Mouse (Mus musculus) limb, embryonic 13.5 days (tissue): ENCODE measurements at regions not wholly inside any gene's neighbourhood (a gene's known extent, or its start where the extent isn't known, plus 50 kb on each side); places are given as distances from the start of the nearest gene placed in this dataset.

Experiments
- ATAC-seq: fragments of 200-750 bp; cut with Nextera tagmentation; 2 replicates; pipeline ENCODE4 v1.8.0; 2017; ENCODE audit warnings: low read depth, moderate number of reproducible peaks, moderate TSS enrichment; ENCODE audit not compliant: low FRiP score
- H3K27ac ChIP-seq: fragments of 300-500 bp; sonication (generic); 2 replicates; pipeline ENCODE4 v1.5.1; 2015; ENCODE audit warnings: inconsistent platforms, mild to moderate bottlenecking, moderate library complexity
- H3K27me3 ChIP-seq: fragments of 300-500 bp; sonication (generic); 2 replicates; pipeline ENCODE4 v1.6.1; 2015; ENCODE audit warnings: mild to moderate bottlenecking, inconsistent platforms
- H3K36me3 ChIP-seq: fragments of 300-500 bp; sonication (generic); 2 replicates; pipeline ENCODE4 v1.6.1; 2015; ENCODE audit warnings: inconsistent platforms, mild to moderate bottlenecking, moderate library complexity
- H3K4me1 ChIP-seq: fragments of 300-500 bp; sonication (generic); 2 replicates; pipeline ENCODE4 v1.6.1; 2015; ENCODE audit warnings: inconsistent platforms
- H3K4me2 ChIP-seq: fragments of 300-500 bp; sonication (generic); replicated peaks from 2 replicates; pipeline ENCODE4 v1.6.1; 2015; ENCODE audit warnings: inconsistent platforms, mild to moderate bottlenecking, moderate library complexity
- H3K4me3 ChIP-seq: fragments of 300-500 bp; sonication (generic); 2 replicates; pipeline ENCODE4 v1.5.1; 2015; ENCODE audit warnings: moderate library complexity, mild to moderate bottlenecking, inconsistent platforms
- H3K9ac ChIP-seq: fragments of 300-500 bp; sonication (generic); 2 replicates; pipeline ENCODE4 v1.6.1; 2015; ENCODE audit warnings: mild to moderate bottlenecking, inconsistent platforms
- H3K9me3 ChIP-seq: fragments of 300-500 bp; sonication (generic); 2 replicates; pipeline ENCODE4 v1.6.1; 2016; ENCODE audit warnings: inconsistent platforms
- WGBS: fragments of 180-500 bp; shearing (Covaris S2); methylation state at CpG from one replicate; pipeline ENCODE4 v1.1.7; 2015; 5-methylcytosine and 5-hydroxymethylcytosine counted together

DNA sequence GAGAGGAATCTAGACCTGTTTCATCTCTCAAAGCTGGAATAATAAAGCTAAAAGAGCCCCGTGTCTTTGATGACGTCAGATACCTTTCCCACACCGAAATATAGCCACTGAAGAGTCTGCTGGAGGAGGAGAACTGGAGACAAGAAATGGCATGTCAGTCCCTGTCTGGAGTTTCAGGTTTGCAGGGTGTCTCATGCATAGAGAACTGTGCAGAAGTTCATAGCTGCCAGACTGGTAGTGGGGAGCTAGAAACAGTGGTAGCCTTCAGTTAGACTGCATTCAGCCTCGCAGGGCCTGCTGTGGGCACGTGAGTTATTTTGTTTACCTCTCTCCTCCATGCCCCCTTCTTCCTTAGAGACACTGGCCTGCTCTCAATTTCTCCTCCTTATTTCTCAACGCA, 127.5 kb upstream of the Irx4 start:
- H3K9me3 ChIP-seq, result no peaks in the 10 kb centered on the region
- H3K27me3 ChIP-seq, result no peaks in the 10 kb centered on the region
- H3K27ac ChIP-seq, result no peak overlapping the region
- no peak overlapping the region for H3K4me2 ChIP-seq
- ATAC-seq, result no peak
- H3K9ac ChIP-seq, result no peak overlapping the region
- no peaks in the 10 kb centered on the region for H3K4me1 ChIP-seq
- 70% methylated on average over 6 of the region's 6 CpGs for WGBS
- no peak overlapping the region for H3K4me3 ChIP-seq
- no peaks in the 10 kb centered on the region for H3K36me3 ChIP-seq

DNA sequence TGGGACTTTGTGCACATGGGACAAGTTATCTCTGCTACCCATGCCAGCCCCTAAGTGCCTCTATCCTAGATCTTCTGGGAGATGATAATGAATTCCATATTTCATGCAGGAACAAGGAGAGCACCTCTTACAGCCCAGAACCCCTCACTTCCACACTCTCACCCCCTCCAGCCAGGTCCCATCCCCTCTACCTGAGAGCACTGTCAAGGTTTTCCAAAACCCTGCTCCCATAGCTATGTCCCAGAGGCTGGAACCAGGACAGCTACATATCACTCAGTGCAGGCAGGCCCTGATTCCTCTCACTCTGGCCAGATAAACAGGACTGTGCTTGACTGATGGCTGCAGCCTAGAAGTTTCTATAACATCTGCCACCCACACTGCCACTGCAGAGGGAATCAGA, 125.3 kb upstream of the Irx4 start:
- no peaks in the 10 kb centered on the region for H3K9me3 ChIP-seq
- no peak overlapping the region for H3K27ac ChIP-seq
- no peak overlapping the region for H3K4me3 ChIP-seq
- no peaks in the 10 kb centered on the region for H3K4me1 ChIP-seq
- no peaks in the 10 kb centered on the region for H3K36me3 ChIP-seq
- H3K9ac ChIP-seq, result no peak overlapping the region
- no peak overlapping the region for H3K4me2 ChIP-seq
- H3K27me3 ChIP-seq, result no peaks in the 10 kb centered on the region
- ATAC-seq, result no peak

- no peaks in the 10 kb centered on the region for H3K36me3 ChIP-seq
- no peak overlapping the region for H3K9ac ChIP-seq
- H3K4me1 ChIP-seq, result no peaks in the 10 kb centered on the region
- H3K27ac ChIP-seq, result no peak overlapping the region
- H3K4me3 ChIP-seq, result no peak overlapping the region
- H3K27me3 ChIP-seq, result no peaks in the 10 kb centered on the region
- H3K4me2 ChIP-seq, result no peak overlapping the region
- no peaks in the 10 kb centered on the region for H3K9me3 ChIP-seq
- 92% methylated on average over 2 of the region's 2 CpGs for WGBS
- no peak for ATAC-seq
Measured at GRCm38 (mm10) chr13:73141302-73141701, 119.0 kb upstream of the Irx4 start.

- Histone ChIP-seq H3K9ac (no peak overlapping the region), H3K9me3 (no peaks in the 10 kb centered on the region), H3K27ac (no peak overlapping the region), H3K36me3 (no peaks in the 10 kb centered on the region), H3K4me3 (no peak overlapping the region), H3K27me3 (peaks cover 9% of the 10 kb centered on the region), H3K4me1 (peaks cover 8% of the 10 kb centered on the region; the same call in 1 of the 2 replicates), H3K4me2 (no peak overlapping the region)
- 76% methylated on average over 7 of the region's 7 CpGs for WGBS
- ATAC-seq, result no peak
Measured at GRCm38 (mm10) chr13:73158016-73158415, 102.3 kb upstream of the Irx4 start.

GRCm38 (mm10) chr13:73159454-73159853, 100.8 kb upstream of the Irx4 start:
- peak overlapping the region; percentile 38; the same call in 1 of the 2 replicates for H3K4me3 ChIP-seq

GRCm38 (mm10) chr13:73159865-73160264, 100.4 kb upstream of the Irx4 start:
- H3K4me2 ChIP-seq, result peak overlapping the region; percentile 67
- H3K9me3 ChIP-seq, result no peaks in the 10 kb centered on the region
- H3K9ac ChIP-seq, result peak overlapping the region; percentile 59
- no peak overlapping the region for H3K27ac ChIP-seq
- H3K4me3 ChIP-seq, result peak overlapping the region; percentile 38
- WGBS, result 4% methylated on average over 9 of the region's 9 CpGs
- no peaks in the 10 kb centered on the region for H3K36me3 ChIP-seq
- ATAC-seq, result no peak; the same call in 1 of the 2 replicates
- H3K4me1 ChIP-seq, result peaks cover 8% of the 10 kb centered on the region; the same call in 1 of the 2 replicates
- peaks cover 12% of the 10 kb centered on the region for H3K27me3 ChIP-seq

More at GRCm38 (mm10) chr13:73159454-73159853, 100.8 kb upstream of the Irx4 start:
- no peaks in the 10 kb centered on the region for H3K36me3 ChIP-seq
- H3K4me2 ChIP-seq, result peak overlapping the region; percentile 67
- no peak for ATAC-seq
- H3K4me1 ChIP-seq, result peaks cover 8% of the 10 kb centered on the region; the same call in 1 of the 2 replicates
- H3K27me3 ChIP-seq, result peaks cover 12% of the 10 kb centered on the region
- WGBS, result 23% methylated on average over 7 of the region's 7 CpGs
- peak overlapping the region; percentile 59; the same call in 1 of the 2 replicates for H3K9ac ChIP-seq
- H3K27ac ChIP-seq, result no peak overlapping the region
- H3K9me3 ChIP-seq, result no peaks in the 10 kb centered on the region

DNA sequence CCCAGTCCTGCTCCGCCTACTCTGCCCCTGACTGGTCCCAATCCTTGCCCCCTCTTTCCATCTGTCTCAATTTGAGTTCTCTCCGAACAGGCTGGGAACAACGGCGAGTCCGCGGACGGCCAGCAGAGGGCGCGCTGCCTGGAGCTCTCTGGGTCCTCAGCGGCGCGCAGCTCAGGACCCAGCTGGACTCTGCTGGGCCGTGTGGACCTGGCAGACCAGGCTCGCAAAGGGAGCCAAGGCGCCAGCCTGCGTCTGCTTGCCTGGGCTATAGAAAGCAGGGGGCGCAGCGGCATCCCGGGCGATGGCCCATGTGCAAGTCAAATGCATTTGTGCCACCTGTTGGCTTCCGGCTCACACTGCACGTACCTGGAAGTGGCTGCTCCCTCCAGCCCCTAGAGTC, 100.0 kb upstream of the Irx4 start:
- peak overlapping the region; percentile 59 for H3K9ac ChIP-seq
- 2% methylated on average over 22 of the region's 22 CpGs for WGBS

GRCm38 (mm10) chr13:73170301-73170700, 90.0 kb upstream of the Irx4 start:
- Histone ChIP-seq H3K36me3 (no peaks in the 10 kb centered on the region), H3K4me3 (no peak overlapping the region), H3K9ac (no peak overlapping the region), H3K9me3 (no peaks in the 10 kb centered on the region), H3K4me2 (no peak overlapping the region), H3K27me3 (no peaks in the 10 kb centered on the region), H3K4me1 (no peaks in the 10 kb centered on the region), H3K27ac (no peak overlapping the region)
- WGBS, result 67% methylated on average over 3 of the region's 3 CpGs
- no peak for ATAC-seq

More for the DNA sequence above, 100.0 kb upstream of the Irx4 start:
- Histone ChIP-seq H3K4me1 (peaks cover 8% of the 10 kb centered on the region; the same call in 1 of the 2 replicates), H3K9me3 (no peaks in the 10 kb centered on the region), H3K27me3 (peaks cover 12% of the 10 kb centered on the region), H3K4me2 (peak overlapping the region; percentile 67), H3K27ac (no peak overlapping the region), H3K36me3 (no peaks in the 10 kb centered on the region), H3K4me3 (peak overlapping the region; percentile 38)
- ATAC-seq, result peak; percentile 93

DNA sequence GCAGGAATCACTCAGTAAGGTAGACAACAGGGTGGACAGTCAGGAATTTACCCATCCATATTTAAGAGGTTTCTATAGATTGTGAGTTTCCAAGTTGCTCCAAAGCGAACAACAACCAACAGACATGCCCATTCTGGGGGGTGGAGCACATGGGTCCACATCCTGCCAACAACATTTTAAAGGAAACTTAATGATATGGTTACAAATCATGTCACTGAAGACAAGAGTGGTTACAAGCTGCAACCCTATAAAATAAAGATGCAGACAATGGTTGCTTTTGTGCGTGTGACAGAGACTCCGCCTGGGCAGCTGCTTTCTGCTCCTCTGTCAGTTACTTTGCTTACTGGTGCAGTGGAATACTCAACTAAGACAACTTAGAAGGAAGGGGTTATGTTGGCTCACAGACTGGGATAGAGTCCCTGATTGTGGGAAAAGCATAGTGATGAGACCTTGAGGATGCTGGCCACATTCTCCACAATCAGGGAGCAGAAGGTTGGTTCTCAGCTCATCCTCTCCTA, 52.3 kb upstream of the Irx4 start:
- WGBS, result 76% methylated on average over 3 of the region's 3 CpGs
- Histone ChIP-seq H3K9ac (no peak overlapping the region), H3K4me2 (no peak overlapping the region), H3K27me3 (no peaks in the 10 kb centered on the region), H3K27ac (no peak overlapping the region), H3K9me3 (no peaks in the 10 kb centered on the region; the same call in 1 of the 2 replicates), H3K4me1 (no peaks in the 10 kb centered on the region), H3K4me3 (no peak overlapping the region), H3K36me3 (no peaks in the 10 kb centered on the region)
- ATAC-seq, result no peak
